Mouse (Mus musculus) granulocyte monocyte progenitor cell, adult 5-6 weeks (primary cell): ENCODE results near the gene Pla1a. TPM values are rescaled to one million over a fixed set of nuclear protein-coding genes. Genes with fewer than 3 reads are reported as not detected.

ENCODE experiments used
- ATAC-seq: replicated peaks from 2 replicates; pipeline ENCODE4 v1.8.0; 2016; ENCODE audit warnings: mild to moderate bottlenecking, moderate TSS enrichment, inconsistent platforms; ENCODE audit not compliant: poor library complexity, severe bottlenecking
- total RNA-seq, 2 experiments: library from RNA; stranded (forward) in 1 of 2; stranded (reverse) in 1 of 2; fragments of 200-712, 200-1000 nt in 1 of 2; fragments of >200 nt in 1 of 2; fragmentation: Nextera tagmentation in 1 of 2; gene quantifications; 2 replicates each; pipeline ENCODE4 v1.2.3; 2014 to 2017

Pla1a gene
- total RNA-seq, 2 experiments from 2014 or later, result not detected

GRCm38 (mm10) chr16:38371705-38372296 lies 61.1 kb downstream of the Pla1a start:
- ATAC-seq, result no peak

- no peak for ATAC-seq
Observed at GRCm38 (mm10) chr16:38370633-38371374, 62.1 kb downstream of the Pla1a start.

- ATAC-seq, result no peak
Observed at GRCm38 (mm10) chr16:38369992-38370484, 62.9 kb downstream of the Pla1a start.

- no peak for ATAC-seq
Observed at GRCm38 (mm10) chr16:38369431-38369830, 63.5 kb downstream of the Pla1a start.

- no peak for ATAC-seq
Observed at GRCm38 (mm10) chr16:38369000-38369399, 63.9 kb downstream of the Pla1a start.

GRCm38 (mm10) chr16:38368336-38368735 lies 64.6 kb downstream of the Pla1a start:
- ATAC-seq, result no peak

- ATAC-seq, result no peak
Observed at GRCm38 (mm10) chr16:38366231-38366630, 66.7 kb downstream of the Pla1a start.

GRCm38 (mm10) chr16:38365390-38365789 lies 67.6 kb downstream of the Pla1a start:
- no peak for ATAC-seq

GRCm38 (mm10) chr16:38363657-38364056 lies 69.3 kb downstream of the Pla1a start:
- no peak for ATAC-seq

GRCm38 (mm10) chr16:38363256-38363595 lies 69.7 kb downstream of the Pla1a start:
- 0 out of 2 replicates have a peak, but pooled peaks have one; percentile 12 for ATAC-seq

GRCm38 (mm10) chr16:38362493-38363255 lies 70.3 kb downstream of the Pla1a start:
- no peak for ATAC-seq

- no peak for ATAC-seq
Observed at GRCm38 (mm10) chr16:38361933-38362332, 71.0 kb downstream of the Pla1a start, which contains the start of gene Popdc2. Popdc2 (plus strand) TSS chr16:38362209.

- ATAC-seq, result no peak
Observed at GRCm38 (mm10) chr16:38360317-38360716, 72.6 kb downstream of the Pla1a start.

GRCm38 (mm10) chr16:38359857-38360256 lies 73.1 kb downstream of the Pla1a start:
- ATAC-seq, result no peak

- no peak for ATAC-seq
Observed at GRCm38 (mm10) chr16:38359241-38359640, 73.7 kb downstream of the Pla1a start.

- ATAC-seq, result no peak
Observed at GRCm38 (mm10) chr16:38358256-38358812, 74.6 kb downstream of the Pla1a start.

GRCm38 (mm10) chr16:38354185-38354913 lies 78.6 kb downstream of the Pla1a start:
- ATAC-seq, result no peak

GRCm38 (mm10) chr16:38353642-38354041 lies 79.3 kb downstream of the Pla1a start:
- no peak for ATAC-seq

- ATAC-seq, result no peak
Observed at GRCm38 (mm10) chr16:38352851-38353250, 80.1 kb downstream of the Pla1a start.

GRCm38 (mm10) chr16:38352031-38352430 lies 80.9 kb downstream of the Pla1a start:
- ATAC-seq, result no peak
